Mouse (Mus musculus): Measurements from ENCODE around the gene Ang.

Gene Ang

GRCm38 (mm10) chr14:51088970-51089673 is 1.8 kb upstream of the Ang start:
- peak; percentile 95 to 98 for DNase-seq (ENCODE audit: low spot score in 2 of 2)

- no peak for DNase-seq (ENCODE audit: low spot score in 2 of 2)
These were observed 1.3 kb upstream of the Ang start for GRCm38 (mm10) chr14:51089674-51090076.

DNA sequence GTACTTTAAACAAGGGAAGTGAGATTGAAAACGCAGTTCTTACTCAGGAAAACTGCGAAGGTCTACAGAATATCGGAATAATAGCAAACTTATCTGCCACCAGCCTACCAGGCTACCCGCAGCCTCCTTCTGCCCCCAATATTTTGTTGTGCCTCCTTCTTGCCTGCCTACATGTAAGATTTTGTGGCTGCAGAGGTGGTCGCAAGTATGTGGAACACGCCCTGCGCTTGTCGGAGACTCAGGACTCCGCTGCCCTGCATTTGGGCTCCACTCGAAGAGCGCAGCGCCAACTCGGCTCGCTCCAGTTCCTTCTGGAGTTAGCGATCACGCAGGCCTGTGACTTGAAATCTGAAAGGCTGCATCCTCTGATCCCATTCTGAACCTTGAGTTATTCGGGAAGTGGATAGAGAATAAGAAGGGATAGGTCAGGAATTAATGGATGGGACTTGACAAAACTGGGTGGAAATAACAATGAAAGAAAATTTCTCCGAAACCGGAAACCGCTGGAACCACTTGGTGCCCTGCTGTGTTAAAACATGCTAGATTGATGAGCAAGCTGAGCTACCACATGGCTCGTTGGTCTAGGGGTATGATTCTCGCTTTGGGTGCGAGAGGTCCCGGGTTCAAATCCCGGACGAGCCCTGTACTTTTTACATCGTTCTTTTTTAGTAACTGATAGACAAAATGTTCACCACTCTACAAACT is 721 bp upstream of the Ang start:
- DNase-seq (ENCODE audit: low spot score in 2 of 2) = peak; percentile 83 to 91

- no peak for DNase-seq (ENCODE audit: low spot score in 2 of 2)
These were observed 1.2 kb downstream of the Ang start for GRCm38 (mm10) chr14:51092073-51092620.

- no peak for DNase-seq (ENCODE audit: low spot score in 2 of 2)
These were observed 2.5 kb downstream of the Ang start for GRCm38 (mm10) chr14:51093496-51093895.

DNA sequence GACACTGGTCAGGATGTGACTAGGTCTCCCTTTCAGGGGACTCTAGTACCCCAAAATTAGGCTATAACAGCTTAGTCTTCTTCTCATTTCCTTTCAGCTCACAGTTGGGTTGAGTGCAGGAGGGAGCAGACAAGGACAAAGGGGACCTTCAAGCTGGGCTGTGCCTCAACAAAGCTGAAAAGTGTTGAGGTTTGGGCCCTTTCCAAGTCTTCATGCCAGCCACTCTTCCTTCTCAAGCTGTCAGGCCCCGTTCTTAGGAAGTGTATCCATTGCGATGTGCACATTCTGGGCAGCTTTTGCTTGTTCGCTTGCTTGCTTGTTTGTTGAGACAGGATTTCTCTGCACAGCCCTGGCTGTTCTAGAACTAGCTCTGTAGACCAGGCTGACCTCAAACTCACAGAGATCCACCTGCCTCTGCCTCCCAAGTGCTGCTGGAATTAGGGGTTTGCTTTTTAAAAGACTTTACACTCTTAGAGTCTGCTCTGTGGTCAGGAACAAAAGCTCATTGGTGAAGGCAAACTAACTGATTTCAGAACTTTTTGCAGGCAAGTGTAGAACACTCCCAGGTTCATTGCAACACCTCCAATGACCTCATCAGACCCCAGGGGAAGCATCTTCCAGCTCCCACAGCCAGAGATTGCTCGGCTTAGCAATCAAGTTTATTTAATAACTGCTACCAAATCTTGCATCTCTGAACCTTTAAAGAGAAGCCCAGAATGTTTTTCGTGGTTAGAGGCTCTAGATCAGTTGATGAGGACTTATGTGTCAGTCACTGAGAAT is 3.3 kb downstream of the Ang start:
- DNase-seq (ENCODE audit: low spot score in 2 of 2) = no peak

- DNase-seq (ENCODE audit: low spot score in 2 of 2) = no peak
These were observed 4.0 kb downstream of the Ang start for GRCm38 (mm10) chr14:51094921-51095320.

DNA sequence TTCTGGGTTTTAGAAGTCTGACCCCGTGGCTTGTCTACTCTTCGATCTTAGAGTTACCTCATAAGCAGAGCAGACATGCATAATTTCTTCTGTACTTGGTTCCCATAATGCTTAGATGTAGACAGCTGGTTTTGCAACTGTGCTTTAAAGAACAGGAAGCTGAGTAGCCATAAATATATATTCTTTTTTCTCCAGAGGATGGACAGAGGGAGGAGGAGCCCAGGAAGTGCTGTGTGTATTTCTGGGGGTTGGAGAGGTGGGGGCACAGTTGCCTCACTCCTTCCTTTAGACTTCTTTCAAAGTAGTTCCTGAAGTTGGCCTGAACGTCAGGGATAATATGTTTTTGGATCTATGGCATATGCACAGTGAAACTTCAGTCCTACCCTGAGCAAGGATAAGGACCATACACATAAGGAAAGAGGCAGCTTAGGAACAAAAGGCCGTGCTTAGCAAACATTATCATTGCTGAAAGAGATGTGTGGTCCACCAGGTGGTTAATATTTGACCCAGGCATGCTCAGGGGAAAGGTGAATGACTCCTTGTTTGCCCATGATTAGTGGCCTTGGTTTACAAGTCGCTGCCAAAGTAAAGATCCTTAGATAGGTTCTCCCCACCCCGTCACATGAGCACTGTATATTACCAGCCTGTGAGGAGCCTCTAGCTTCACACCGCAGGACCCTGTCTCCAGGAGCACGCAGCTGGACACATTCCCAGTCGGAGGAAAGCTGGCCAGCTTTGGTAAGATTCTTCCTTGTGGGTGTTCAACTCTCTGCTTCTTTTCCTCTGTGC is 5.0 kb downstream of the Ang start:
- no peak for DNase-seq (ENCODE audit: low spot score in 2 of 2)

DNA sequence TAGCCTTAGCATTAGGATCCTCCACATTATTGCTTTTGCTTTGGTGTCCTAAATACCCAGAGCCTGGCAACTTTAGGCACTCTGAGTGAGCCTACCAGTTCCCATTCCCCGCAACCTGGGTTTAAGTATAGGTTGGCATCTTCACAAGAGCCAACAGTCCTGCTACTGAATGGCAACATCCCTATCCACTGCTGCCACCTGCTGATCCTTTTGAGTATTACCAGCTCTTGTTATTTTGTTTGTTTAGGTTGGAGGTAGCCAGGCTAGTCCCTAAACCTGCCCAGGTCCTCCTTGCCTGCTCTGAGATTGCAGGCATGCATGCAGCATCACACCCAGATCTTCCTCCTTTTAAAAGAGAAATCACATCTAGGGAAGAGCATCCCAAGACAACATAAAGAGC is 7.3 kb downstream of the Ang start:
- DNase-seq (ENCODE audit: low spot score in 2 of 2) = peak; percentile 73 to 83

GRCm38 (mm10) chr14:51098921-51099320 is 8.0 kb downstream of the Ang start:
- DNase-seq (ENCODE audit: low spot score in 2 of 2) = no peak

DNA sequence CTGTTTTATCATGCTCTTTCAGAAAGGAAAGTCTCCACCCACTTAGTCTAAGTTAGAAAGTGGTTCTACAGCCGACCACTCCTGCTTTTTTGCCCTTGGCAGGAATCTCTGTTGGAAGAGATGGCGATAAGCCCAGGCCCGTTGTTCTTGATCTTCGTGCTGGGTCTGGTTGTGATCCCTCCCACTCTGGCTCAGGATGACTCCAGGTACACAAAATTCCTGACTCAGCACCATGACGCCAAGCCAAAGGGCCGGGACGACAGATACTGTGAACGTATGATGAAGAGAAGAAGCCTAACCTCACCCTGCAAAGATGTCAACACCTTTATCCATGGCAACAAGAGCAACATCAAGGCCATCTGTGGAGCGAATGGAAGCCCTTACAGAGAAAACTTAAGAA is 10.3 kb downstream of the Ang start:
- no peak for DNase-seq (ENCODE audit: low spot score in 2 of 2)

- DNase-seq (ENCODE audit: low spot score in 2 of 2) = peak; percentile 80 to 94
These were observed 12.3 kb downstream of the Ang start for GRCm38 (mm10) chr14:51103217-51103616.

DNA sequence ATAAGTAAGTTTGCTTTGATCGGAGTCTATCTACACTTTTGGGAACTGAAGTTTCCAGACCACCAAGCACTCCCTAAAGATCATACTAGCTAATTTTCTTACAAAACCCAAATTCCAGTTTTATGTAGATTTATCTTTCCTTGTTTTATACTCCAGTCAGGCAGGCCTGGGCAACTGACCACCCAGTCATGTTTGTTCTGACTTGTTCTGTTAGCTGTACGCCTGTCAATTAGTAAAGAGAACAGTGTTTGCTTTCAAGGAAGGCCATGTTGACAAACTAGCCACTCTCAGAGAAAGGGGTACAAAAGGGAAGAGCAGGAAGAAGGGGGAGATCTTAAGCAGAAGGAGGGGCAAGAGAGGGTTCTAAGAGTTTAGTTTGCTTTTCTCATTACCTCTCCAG is 13.4 kb downstream of the Ang start:
- DNase-seq (ENCODE audit: low spot score in 2 of 2) = no peak

GRCm38 (mm10) chr14:51106449-51106967 is 15.6 kb downstream of the Ang start:
- DNase-seq (ENCODE audit: low spot score in 2 of 2) = no peak

DNA sequence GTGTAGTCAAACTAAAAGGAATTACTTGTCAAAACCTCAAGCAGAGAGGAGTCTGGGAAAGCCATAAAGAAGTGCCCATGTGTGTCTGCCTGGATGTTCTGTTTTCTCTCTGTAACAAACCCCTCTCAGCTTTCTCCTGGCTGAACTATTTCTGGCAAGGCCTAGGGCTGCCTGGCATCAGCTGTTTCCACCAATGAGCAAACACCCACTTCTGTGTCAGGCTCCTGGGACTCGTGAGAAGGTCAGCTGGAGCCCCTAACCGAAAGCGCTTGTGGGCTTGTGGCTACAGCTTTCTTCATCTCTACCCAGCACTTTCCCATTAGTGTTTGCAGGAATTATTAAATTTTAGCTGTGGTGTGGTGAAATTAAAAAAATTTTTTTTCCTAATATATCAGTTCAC is 21.0 kb downstream of the Ang start:
- DNase-seq (ENCODE audit: low spot score in 2 of 2) = no peak

GRCm38 (mm10) chr14:51113476-51113875 is 22.5 kb downstream of the Ang start:
- no peak for DNase-seq (ENCODE audit: low spot score in 2 of 2)

DNA sequence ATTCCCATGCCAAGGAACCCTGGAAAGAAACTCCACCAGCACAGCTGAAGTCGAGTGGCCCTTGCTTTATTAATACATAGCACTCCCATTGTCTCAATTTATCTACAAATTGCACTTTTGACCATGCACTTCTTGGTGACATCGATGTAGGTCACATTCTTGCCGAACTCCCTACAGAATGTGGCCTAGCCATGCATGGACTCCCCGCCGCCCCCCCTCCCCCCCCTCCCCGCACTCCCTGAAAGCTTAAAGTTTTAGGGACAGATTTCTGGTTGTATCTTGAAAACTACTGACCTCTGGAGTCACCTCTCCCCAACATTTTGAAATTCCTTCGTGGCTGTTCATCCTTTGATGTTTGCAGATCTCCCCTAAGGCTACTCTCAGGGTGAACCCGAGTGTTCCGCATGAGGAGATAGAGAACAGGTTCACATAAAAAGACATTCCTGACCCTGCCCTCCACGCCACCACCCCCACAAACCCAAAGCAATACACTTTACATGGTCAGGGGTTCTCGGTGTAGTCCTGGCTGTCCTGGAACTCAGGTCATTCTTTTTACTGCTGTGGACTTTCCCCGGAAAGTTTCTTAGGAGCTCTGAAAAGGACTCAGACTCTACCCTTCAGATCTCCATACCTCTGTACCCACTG is 23.1 kb downstream of the Ang start, which contains the start of gene Eddm3b:
Eddm3b (plus strand) TSS at position 511 of the 645 bp plus-strand sequence.
- peak in 1 of 2 experiments; percentile 9 for DNase-seq (ENCODE audit: low spot score in 2 of 2)

DNA sequence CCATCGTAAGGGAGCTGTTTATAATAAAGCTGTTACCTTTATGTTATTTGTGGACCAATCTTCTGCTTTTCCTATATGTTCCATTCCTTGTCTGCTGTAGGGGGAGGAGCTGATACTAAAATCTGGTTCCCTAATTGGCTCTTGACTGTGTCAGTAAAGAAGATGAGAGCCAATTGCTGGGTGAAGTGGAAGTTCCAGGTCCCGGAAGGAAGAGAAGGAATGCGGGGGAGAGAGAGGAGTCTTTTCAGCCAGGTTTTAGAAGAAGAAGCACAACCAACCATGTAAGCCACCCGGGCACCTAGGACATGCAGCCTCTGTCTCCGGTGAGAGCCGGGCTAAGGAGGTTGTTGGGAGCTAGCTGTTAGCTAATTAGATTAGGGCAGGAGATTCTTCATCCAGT is 34.7 kb downstream of the Ang start:
- DNase-seq (ENCODE audit: low spot score in 2 of 2) = peak in 1 of 2 experiments; percentile 57

DNA sequence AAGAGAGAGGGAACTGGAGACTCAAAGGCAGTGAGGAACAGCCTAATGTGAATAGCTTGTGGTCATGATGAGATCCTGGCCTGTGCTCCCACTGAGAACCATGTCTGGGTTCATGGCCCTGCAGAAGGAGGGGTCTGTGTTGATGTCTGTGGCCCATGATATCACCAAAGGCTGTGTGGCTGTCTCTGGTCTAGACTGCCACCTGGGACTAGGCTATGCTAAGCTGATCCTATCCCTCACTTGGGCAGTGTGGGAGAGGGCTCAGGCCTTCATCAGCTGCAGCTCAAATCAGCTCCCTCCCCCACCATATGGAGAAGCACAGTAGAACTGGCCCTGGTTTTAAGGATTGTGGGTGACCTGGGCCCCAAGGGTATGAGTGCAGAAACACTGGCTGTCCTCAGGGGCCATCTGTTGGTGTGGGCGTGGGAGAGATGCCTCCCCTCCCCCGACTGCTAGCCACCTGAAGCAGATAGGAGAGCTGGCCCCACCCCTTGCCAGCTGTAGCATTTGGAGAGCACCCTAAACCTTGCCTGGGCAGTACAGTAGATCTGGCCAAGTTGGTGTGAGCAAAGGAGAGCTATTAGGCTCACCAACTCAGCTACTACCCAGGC is 36.8 kb downstream of the Ang start:
- DNase-seq (ENCODE audit: low spot score in 2 of 2) = peak; percentile 80 to 85

Measured in spleen, postnatal 4 days (tissue).